Mouse (Mus musculus) thymus, postnatal 4 days (tissue): Measurements from ENCODE around the gene Olfr1048.
"Not testable (repeated sequence)": the region's sequence is repeated elsewhere in the genome, so short reads cannot be mapped to it uniquely, and the experiment has no call there.

Experiments used
- DNase-seq: peaks from one replicate; pipeline ENCODE4 v3.0.0; 2021

Olfr1048 gene

DNA sequence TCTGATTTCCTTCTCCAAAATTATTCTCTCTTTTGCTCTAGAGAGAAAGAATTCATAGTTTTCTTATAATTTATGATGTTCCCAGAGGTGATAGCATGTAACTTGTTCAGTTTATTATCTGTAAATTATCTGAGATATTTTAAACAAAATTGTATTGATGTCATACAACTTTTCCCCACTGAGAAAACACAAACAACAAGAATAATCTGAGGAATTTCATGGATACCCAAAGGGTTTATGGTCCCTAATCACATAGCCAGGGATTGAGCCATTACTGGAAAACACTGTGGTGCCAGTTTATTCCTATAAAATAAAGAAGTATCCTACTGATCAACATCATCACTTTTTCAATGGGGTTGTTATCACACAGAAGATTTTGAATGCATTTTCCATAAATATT lies at the start of gene Olfr1048:
Gene Olfr1048, minus strand, starts transcription at position 101 of the 400 bp plus-strand sequence.
- no peak for DNase-seq

GRCm38 (mm10) chr2:86278988-86279387 lies 38.9 kb upstream of the Olfr1048 start, which contains the start of gene Olfr1051:
Gene Olfr1051, minus strand, starts transcription at chr2:86279088.
- DNase-seq: not testable (repeated sequence)

GRCm38 (mm10) chr2:86258228-86258627 lies 18.1 kb upstream of the Olfr1048 start, which contains the start of gene Olfr1049:
Gene Olfr1049, minus strand, starts transcription at chr2:86258328.
- not testable (repeated sequence) for DNase-seq

DNA sequence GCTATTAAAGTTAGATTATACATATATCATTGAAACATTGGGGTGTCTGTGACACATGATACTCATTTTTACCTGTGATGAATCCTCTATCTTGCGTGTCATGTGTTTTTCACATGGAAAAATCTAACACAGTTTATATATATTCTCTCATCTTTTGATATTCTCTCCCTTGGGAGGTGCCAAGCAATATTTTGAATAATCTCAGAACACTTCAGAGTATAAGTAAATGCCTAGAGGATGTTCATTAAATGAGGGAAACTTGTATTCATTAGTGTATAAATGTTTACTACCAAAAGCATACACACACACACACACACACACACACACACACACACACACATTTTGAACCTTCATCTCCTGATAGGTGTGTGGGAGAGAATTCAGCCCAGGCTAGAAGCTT lies 8.8 kb downstream of the Olfr1048 start, which contains the start of gene Olfr1047:
Gene Olfr1047, minus strand, starts transcription at position 101 of the 400 bp plus-strand sequence.
- no peak for DNase-seq

DNA sequence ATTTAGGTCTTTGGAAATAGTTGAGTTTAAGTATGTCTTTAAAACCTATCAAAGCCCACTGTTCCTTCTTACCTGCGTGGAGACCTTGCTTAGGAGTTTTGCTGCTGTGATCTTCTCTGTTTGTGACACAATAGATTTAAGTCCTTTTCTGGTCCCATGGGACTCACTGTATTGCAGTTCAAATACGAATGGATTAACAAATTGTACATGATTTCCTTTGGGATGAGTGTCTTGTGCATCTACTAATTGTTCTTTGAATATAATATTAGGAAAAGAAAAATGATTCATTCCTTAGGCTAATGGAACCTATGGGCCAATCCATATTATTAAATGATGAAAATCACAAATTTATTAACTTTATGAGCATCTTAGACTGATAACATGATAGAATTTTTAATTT lies 20.9 kb downstream of the Olfr1048 start, which contains the start of gene Olfr1046:
Gene Olfr1046, minus strand, starts transcription at position 101 of the 400 bp plus-strand sequence.
- no peak for DNase-seq

DNA sequence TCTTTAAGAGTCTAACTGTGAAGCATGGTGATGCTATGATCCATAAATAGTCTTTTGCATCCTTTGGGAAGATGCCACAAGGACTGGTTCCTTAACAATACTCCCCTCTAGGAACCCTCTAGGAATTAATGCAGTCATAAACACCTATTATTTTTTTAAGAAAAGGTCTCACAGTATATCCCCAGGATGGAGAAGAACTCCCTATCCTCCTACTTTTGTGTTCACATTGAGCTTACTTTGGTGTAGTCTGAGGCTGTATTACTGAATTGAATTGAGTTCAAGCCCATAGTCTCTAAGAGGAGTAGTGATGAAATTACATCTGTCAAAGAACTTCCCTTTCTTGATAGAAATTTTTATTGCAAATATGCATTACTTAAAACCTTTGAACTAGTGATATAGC lies 37.2 kb downstream of the Olfr1048 start, which contains the start of gene Olfr1045:
Gene Olfr1045, minus strand, starts transcription at position 101 of the 400 bp plus-strand sequence.
- DNase-seq: no peak

- no peak for DNase-seq
Measured at GRCm38 (mm10) chr2:86195863-86196262, 44.2 kb downstream of the Olfr1048 start.

DNA sequence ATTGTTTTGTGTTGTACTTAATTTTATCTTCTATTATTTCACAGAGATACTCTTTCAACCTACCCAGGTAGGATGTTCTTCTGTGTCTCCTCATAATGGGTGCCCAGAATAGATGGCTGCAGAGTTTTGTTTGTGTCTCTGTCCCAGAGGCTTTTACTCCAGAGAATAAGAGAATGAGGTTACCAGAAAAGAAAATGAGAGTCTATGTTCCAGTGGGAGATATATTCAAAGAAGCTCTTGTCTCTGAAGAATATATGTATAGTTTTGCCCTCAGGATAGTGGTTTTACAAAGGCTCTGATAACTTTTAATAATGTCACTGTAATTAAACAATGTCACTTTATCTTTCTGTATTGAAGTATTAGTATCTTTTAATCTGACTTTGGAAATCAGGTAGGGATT lies 54.5 kb downstream of the Olfr1048 start, which contains the start of gene Olfr52:
Gene Olfr52, minus strand, starts transcription at position 101 of the 400 bp plus-strand sequence.
- no peak for DNase-seq
